Comparison of ENCODE assay signal across 9 mouse cellular contexts in the genomic region with DNA sequence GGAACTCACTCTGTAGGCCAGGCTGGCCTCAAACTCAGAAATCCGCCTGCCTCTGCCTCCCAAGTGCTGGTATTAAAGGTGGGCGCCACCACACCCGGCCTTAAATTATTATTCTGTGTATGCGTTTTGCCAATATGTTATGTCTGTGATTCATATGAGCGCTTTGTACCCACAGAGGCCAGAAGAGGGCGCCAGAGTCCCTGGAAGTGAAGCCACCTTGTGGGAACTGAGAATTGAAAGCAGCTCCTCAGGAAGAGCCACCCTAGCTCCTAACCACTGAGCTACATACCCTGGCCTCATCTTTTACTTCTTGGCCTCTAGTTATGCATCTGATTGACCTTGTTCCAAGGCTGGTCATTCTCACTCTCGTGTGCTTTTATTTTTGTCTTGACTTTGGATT. TPM values are rescaled to one million over a fixed set of nuclear protein-coding genes. Genes with fewer than 3 reads are reported as not detected.
DNase-seq lines count a peak whose midpoint lies in the region; ATAC-seq and TF ChIP-seq lines count a peak whose summit lies in the region.
"Had no signal": no experiment of that assay in that cellular context is flagged by ENCODE, and none has a peak within 500 bp of the region (broad histone marks: within the 10 kb centered on the region; RNA-seq: fewer than 3 reads in every experiment).

No protein-coding gene starts in this region.

- no peaks in the 10 kb centered on the region for H3K36me3 ChIP-seq in kidney, adult 2 months (ENCODE audit: control insufficient read depth, insufficient read depth, low read length)
- H3K36me3 ChIP-seq in kidney, embryonic 14.5 days (ENCODE audit: control insufficient read depth, insufficient read depth, low read length), result no peaks in the 10 kb centered on the region
- H3K36me3 ChIP-seq in embryonic facial prominence, embryonic 14.5 days (ENCODE audit: control insufficient read depth, insufficient read depth, low read length), result no peaks in the 10 kb centered on the region
- H3K36me3 ChIP-seq in hindbrain, postnatal 0 days (ENCODE audit: insufficient read depth, low read length), result no peaks in the 10 kb centered on the region
- no peaks in the 10 kb centered on the region for H3K36me3 ChIP-seq in limb, embryonic 10.5 days
- H3K36me3 ChIP-seq: heart, embryonic 13.5 days had no signal

- TF ChIP-seq POLR2A in kidney, adult 2 months (IDR thresholded peaks at IDR 0.05; ENCODE audit: low read depth, low read length), result no peak

- H3K4me2 ChIP-seq in kidney, embryonic 14.5 days (replicated peaks; ENCODE audit: low read depth, low read length), result no peak overlapping the region
- no peak overlapping the region for H3K4me2 ChIP-seq in embryonic facial prominence, embryonic 14.5 days (ENCODE audit: low read depth, low read length)
- no peak overlapping the region for H3K4me2 ChIP-seq in hindbrain, postnatal 0 days (ENCODE audit: low read depth, low read length)
- H3K4me2 ChIP-seq: heart, embryonic 13.5 days had no signal

- peaks cover 6% of the 10 kb centered on the region; the same call in 1 of the 2 replicates for H3K4me1 ChIP-seq in kidney, adult 2 months (ENCODE audit: control insufficient read depth, insufficient read depth, low read length)
- H3K4me1 ChIP-seq in kidney, embryonic 14.5 days (ENCODE audit: control insufficient read depth, insufficient read depth, low read length), result 0 out of 2 replicates have a peak, but pooled peaks cover 3% of the 10 kb centered on the region
- H3K4me1 ChIP-seq in embryonic facial prominence, embryonic 14.5 days (ENCODE audit: control insufficient read depth, insufficient read depth, low read length), result 0 out of 2 replicates have a peak, but pooled peaks cover 2% of the 10 kb centered on the region
- no peaks in the 10 kb centered on the region for H3K4me1 ChIP-seq in hindbrain, postnatal 0 days (ENCODE audit: insufficient read depth, low read length)
- H3K4me1 ChIP-seq in limb, embryonic 10.5 days, result peaks cover 9% of the 10 kb centered on the region; the same call in 1 of the 2 replicates

- H3K9me3 ChIP-seq in kidney, embryonic 14.5 days (ENCODE audit: control insufficient read depth, low read length), result no peaks in the 10 kb centered on the region
- no peaks in the 10 kb centered on the region for H3K9me3 ChIP-seq in embryonic facial prominence, embryonic 14.5 days (ENCODE audit: control insufficient read depth, low read length)
- H3K9me3 ChIP-seq in hindbrain, postnatal 0 days (ENCODE audit: low read length), result no peaks in the 10 kb centered on the region
- no peaks in the 10 kb centered on the region for H3K9me3 ChIP-seq in limb, embryonic 10.5 days (replicated peaks)
- H3K9me3 ChIP-seq: heart, embryonic 13.5 days had no signal

- H3K27ac ChIP-seq in kidney, adult 2 months (ENCODE audit: insufficient read depth, low read depth, low read length), result no peak overlapping the region
- H3K27ac ChIP-seq in kidney, embryonic 14.5 days (ENCODE audit: low read depth, low read length), result no peak overlapping the region
- H3K27ac ChIP-seq in embryonic facial prominence, embryonic 14.5 days (replicated peaks; ENCODE audit: low read depth, low read length), result no peak overlapping the region
- no peak overlapping the region for H3K27ac ChIP-seq in hindbrain, postnatal 0 days
- no peak overlapping the region for H3K27ac ChIP-seq in limb, embryonic 10.5 days
- H3K27ac ChIP-seq: heart, embryonic 13.5 days had no signal

- no peak overlapping the region for H3K9ac ChIP-seq in kidney, embryonic 14.5 days (ENCODE audit: low read depth, low read length)
- no peak overlapping the region for H3K9ac ChIP-seq in embryonic facial prominence, embryonic 14.5 days (ENCODE audit: low read depth, low read length)
- H3K9ac ChIP-seq in hindbrain, postnatal 0 days (replicated peaks; ENCODE audit: low read length), result no peak overlapping the region
- H3K9ac ChIP-seq: heart, embryonic 13.5 days had no signal

- WGBS in kidney, adult 2 months, result 19% methylated on average over 7 of the region's 7 CpGs
- 32% methylated on average over 7 of the region's 7 CpGs for WGBS in kidney, embryonic 14.5 days
- WGBS in embryonic facial prominence, embryonic 14.5 days, result 29% methylated on average over 7 of the region's 7 CpGs
- WGBS in hindbrain, postnatal 0 days, result 30% methylated on average over 7 of the region's 7 CpGs
- WGBS in limb, embryonic 10.5 days, result 25% methylated on average over 7 of the region's 7 CpGs

- DNase-seq in kidney, adult 2 months, result peak; percentile 88
- peak; percentile 83 for DNase-seq in adrenal gland, postnatal 25 days
- peak; percentile 68 for DNase-seq in embryonic facial prominence, embryonic 14.5 days (ENCODE audit: low spot score)
- DNase-seq in hindbrain, postnatal 0 days (ENCODE audit: low spot score), result peak; percentile 81
- peak; percentile 77 for DNase-seq in limb, embryonic 10.5 days (ENCODE audit: low spot score)
- DNase-seq in retina, embryonic 14.5 days (ENCODE audit: low spot score), result peak; percentile 81
- DNase-seq in thymus, postnatal 4 days, result peak; percentile 93

- no peak for ATAC-seq in kidney, embryonic 14.5 days (ENCODE audit: low FRiP score, low TSS enrichment)
- ATAC-seq in embryonic facial prominence, embryonic 14.5 days (ENCODE audit: low read depth), result no peak
- ATAC-seq in hindbrain, postnatal 0 days, result no peak

- TF ChIP-seq CTCF in kidney, adult 2 months (conservative IDR thresholded peaks at IDR 0.05; ENCODE audit: insufficient read depth, insufficient read length, low read depth, low read length), result peak; percentile 89
- TF ChIP-seq CTCF in hindbrain, postnatal 0 days (IDR thresholded peaks at IDR 0.05; ENCODE audit: low read depth), result peak; percentile 80

- no peaks in the 10 kb centered on the region for H3K27me3 ChIP-seq in kidney, adult 2 months (replicated peaks; ENCODE audit: control insufficient read depth, insufficient read depth, low read length)
- no peaks in the 10 kb centered on the region for H3K27me3 ChIP-seq in kidney, embryonic 14.5 days (ENCODE audit: control insufficient read depth, insufficient read depth, low read length)
- H3K27me3 ChIP-seq in embryonic facial prominence, embryonic 14.5 days (replicated peaks; ENCODE audit: control insufficient read depth, insufficient read depth, low read length), result no peaks in the 10 kb centered on the region
- H3K27me3 ChIP-seq in hindbrain, postnatal 0 days (ENCODE audit: insufficient read depth, low read length), result no peaks in the 10 kb centered on the region
- H3K27me3 ChIP-seq in limb, embryonic 10.5 days (ENCODE audit: low read depth, poor library complexity, severe bottlenecking), result no peaks in the 10 kb centered on the region
- H3K27me3 ChIP-seq: heart, embryonic 13.5 days had no signal

- H3K4me3 ChIP-seq in kidney, adult 2 months (ENCODE audit: insufficient read depth, low read depth, low read length), result no peak overlapping the region
- no peak overlapping the region for H3K4me3 ChIP-seq in kidney, embryonic 14.5 days (ENCODE audit: low read length)
- H3K4me3 ChIP-seq in embryonic facial prominence, embryonic 14.5 days (ENCODE audit: low read depth, low read length), result no peak overlapping the region
- no peak overlapping the region for H3K4me3 ChIP-seq in hindbrain, postnatal 0 days (ENCODE audit: low read length)
- H3K4me3 ChIP-seq in limb, embryonic 10.5 days, result no peak overlapping the region
- H3K4me3 ChIP-seq: heart, embryonic 13.5 days had no signal

RNA-seq across cellular contexts. Expression of a gene that starts 2.5 kb away (rescaled TPM):
- polyA plus RNA-seq in kidney, adult 2 months (2012; rRNA removed), result 3.4 and 4.0 TPM in 2 replicates
- 3.9 and 9.8 TPM in 2 replicates for polyA plus RNA-seq in kidney, embryonic 14.5 days (2014; fragmentation: Nextera tagmentation; extraction: Ambion mirVana)
- 2.3 and 4.9 TPM in 2 replicates for total RNA-seq in adrenal gland, postnatal 25 days (2021)
- polyA plus RNA-seq in embryonic facial prominence, embryonic 14.5 days (2014; fragmentation: Nextera tagmentation; extraction: Ambion mirVana), result 9.5 and 10.3 TPM in 2 replicates
- 4.5 and 8.3 TPM in 2 replicates for total RNA-seq in hindbrain, postnatal 0 days (2014; rRNA removed)
- polyA plus RNA-seq in hindbrain, postnatal 0 days (2015; fragmentation: Nextera tagmentation; extraction: Ambion mirVana), result 5.6 and 5.8 TPM in 2 replicates
- 4.5 and 6.0 TPM in 2 replicates for polyA plus RNA-seq in limb, embryonic 10.5 days (2016; fragmentation: Nextera tagmentation; extraction: Ambion mirVana)

RNA-seq across cellular contexts. Expression of a gene that starts 20.7 kb away (rescaled TPM):
- 210 and 240 TPM in 2 replicates for polyA plus RNA-seq in kidney, adult 2 months (2012; rRNA removed)
- polyA plus RNA-seq in kidney, embryonic 14.5 days (2014; fragmentation: Nextera tagmentation; extraction: Ambion mirVana), result 22.0 and 26.7 TPM in 2 replicates
- total RNA-seq in adrenal gland, postnatal 25 days (2021), result 192 and 213 TPM in 2 replicates
- 46.3 and 49.5 TPM in 2 replicates for polyA plus RNA-seq in embryonic facial prominence, embryonic 14.5 days (2014; fragmentation: Nextera tagmentation; extraction: Ambion mirVana)
- total RNA-seq in hindbrain, postnatal 0 days (2014; rRNA removed), result 20.3 and 25.8 TPM in 2 replicates
- polyA plus RNA-seq in hindbrain, postnatal 0 days (2015; fragmentation: Nextera tagmentation; extraction: Ambion mirVana), result 18.3 and 18.9 TPM in 2 replicates
- polyA plus RNA-seq in limb, embryonic 10.5 days (2016; fragmentation: Nextera tagmentation; extraction: Ambion mirVana), result 18.8 and 20.9 TPM in 2 replicates

RNA-seq across cellular contexts. Expression of a gene that starts 35.4 kb away (rescaled TPM):
- 11.5 and 16.8 TPM in 2 replicates for polyA plus RNA-seq in kidney, adult 2 months (2012; rRNA removed)
- 0.73 and 0.80 TPM in 2 replicates for polyA plus RNA-seq in kidney, embryonic 14.5 days (2014; fragmentation: Nextera tagmentation; extraction: Ambion mirVana)
- total RNA-seq in adrenal gland, postnatal 25 days (2021), result 7.4 and 10.7 TPM in 2 replicates
- 1.6 and 2.1 TPM in 2 replicates for polyA plus RNA-seq in embryonic facial prominence, embryonic 14.5 days (2014; fragmentation: Nextera tagmentation; extraction: Ambion mirVana)
- 1.8 and 2.3 TPM in 2 replicates for total RNA-seq in hindbrain, postnatal 0 days (2014; rRNA removed)
- 3.1 and 3.6 TPM in 2 replicates for polyA plus RNA-seq in hindbrain, postnatal 0 days (2015; fragmentation: Nextera tagmentation; extraction: Ambion mirVana)
- polyA plus RNA-seq in limb, embryonic 10.5 days (2016; fragmentation: Nextera tagmentation; extraction: Ambion mirVana), result 0.28 TPM in 1 of 2 replicates, not detected in the other

RNA-seq across cellular contexts. Expression of a gene that starts 53.8 kb away (rescaled TPM):
- polyA plus RNA-seq in kidney, adult 2 months (2012; rRNA removed), result 0.56 and 1.4 TPM in 2 replicates
- polyA plus RNA-seq in kidney, embryonic 14.5 days (2014; fragmentation: Nextera tagmentation; extraction: Ambion mirVana), result 0.20 TPM in 1 of 2 replicates, not detected in the other
- 0.82 TPM in 1 of 2 replicates, not detected in the other for total RNA-seq in adrenal gland, postnatal 25 days (2021)
- 0.56 and 1.2 TPM in 2 replicates for polyA plus RNA-seq in embryonic facial prominence, embryonic 14.5 days (2014; fragmentation: Nextera tagmentation; extraction: Ambion mirVana)
- total RNA-seq in hindbrain, postnatal 0 days (2014; rRNA removed), result 0.86 and 1.5 TPM in 2 replicates
- 1.3 and 1.4 TPM in 2 replicates for polyA plus RNA-seq in hindbrain, postnatal 0 days (2015; fragmentation: Nextera tagmentation; extraction: Ambion mirVana)
- polyA plus RNA-seq in limb, embryonic 10.5 days (2016; fragmentation: Nextera tagmentation; extraction: Ambion mirVana), result not detected in 2 replicates

RNA-seq across cellular contexts. Expression of a gene that starts 59.8 kb away (rescaled TPM):
- polyA plus RNA-seq in kidney, adult 2 months (2012; rRNA removed), result 3.4 and 6.0 TPM in 2 replicates
- polyA plus RNA-seq in kidney, embryonic 14.5 days (2014; fragmentation: Nextera tagmentation; extraction: Ambion mirVana), result 0.41 TPM in 1 of 2 replicates, not detected in the other
- total RNA-seq in adrenal gland, postnatal 25 days (2021), result 3.2 and 4.9 TPM in 2 replicates
- not detected in 2 replicates for polyA plus RNA-seq in embryonic facial prominence, embryonic 14.5 days (2014; fragmentation: Nextera tagmentation; extraction: Ambion mirVana)
- 0.21 and 0.43 TPM in 2 replicates for total RNA-seq in hindbrain, postnatal 0 days (2014; rRNA removed)
- polyA plus RNA-seq in hindbrain, postnatal 0 days (2015; fragmentation: Nextera tagmentation; extraction: Ambion mirVana), result 0.98 and 0.99 TPM in 2 replicates
- 0.23 TPM in 1 of 2 replicates, not detected in the other for polyA plus RNA-seq in limb, embryonic 10.5 days (2016; fragmentation: Nextera tagmentation; extraction: Ambion mirVana)
